Mouse (Mus musculus) stomach, postnatal 0 days (tissue): ENCODE data around the gene Klk10.

Experiments
- CTCF ChIP-seq: IDR thresholded peaks from 2 replicates; pipeline ENCODE4 v1.5.1; 2016; ENCODE audit warnings: antibody characterized with exemption, low read depth, mild to moderate bottlenecking, moderate library complexity
- EP300 ChIP-seq: optimal IDR thresholded peaks from 2 replicates; pipeline ENCODE3; 2016; ENCODE audit warnings: antibody characterized with exemption

DNA sequence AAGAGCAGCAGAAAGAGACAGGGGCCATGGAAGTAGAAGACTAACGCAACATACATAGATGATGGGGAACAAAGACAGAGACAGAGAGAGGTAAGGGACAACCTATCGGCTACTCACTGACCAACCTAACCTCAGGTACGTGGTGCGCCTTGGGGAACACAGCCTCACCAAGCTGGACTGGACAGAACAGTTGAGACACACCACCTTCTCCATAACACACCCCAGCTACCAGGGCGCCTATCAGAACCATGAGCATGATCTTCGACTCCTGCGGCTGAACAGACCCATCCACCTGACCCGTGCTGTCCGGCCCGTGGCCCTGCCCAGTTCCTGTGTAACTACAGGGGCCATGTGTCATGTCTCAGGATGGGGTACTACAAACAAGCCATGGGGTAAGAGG, 10.1 kb upstream of the Klk10 start:
- TF ChIP-seq CTCF = no peak
- TF ChIP-seq EP300 = no peak
